Mouse (Mus musculus): ENCODE measurements around the gene Xrcc1. TPM values are rescaled to one million over a fixed set of nuclear protein-coding genes. Genes with fewer than 3 reads are reported as not detected.
"Not testable (repeated sequence)": the region's sequence is repeated elsewhere in the genome, so short reads cannot be mapped to it uniquely, and the experiment has no call there.

Xrcc1 gene
- polyA plus RNA-seq, 1 experiment = 52.3 TPM

DNA sequence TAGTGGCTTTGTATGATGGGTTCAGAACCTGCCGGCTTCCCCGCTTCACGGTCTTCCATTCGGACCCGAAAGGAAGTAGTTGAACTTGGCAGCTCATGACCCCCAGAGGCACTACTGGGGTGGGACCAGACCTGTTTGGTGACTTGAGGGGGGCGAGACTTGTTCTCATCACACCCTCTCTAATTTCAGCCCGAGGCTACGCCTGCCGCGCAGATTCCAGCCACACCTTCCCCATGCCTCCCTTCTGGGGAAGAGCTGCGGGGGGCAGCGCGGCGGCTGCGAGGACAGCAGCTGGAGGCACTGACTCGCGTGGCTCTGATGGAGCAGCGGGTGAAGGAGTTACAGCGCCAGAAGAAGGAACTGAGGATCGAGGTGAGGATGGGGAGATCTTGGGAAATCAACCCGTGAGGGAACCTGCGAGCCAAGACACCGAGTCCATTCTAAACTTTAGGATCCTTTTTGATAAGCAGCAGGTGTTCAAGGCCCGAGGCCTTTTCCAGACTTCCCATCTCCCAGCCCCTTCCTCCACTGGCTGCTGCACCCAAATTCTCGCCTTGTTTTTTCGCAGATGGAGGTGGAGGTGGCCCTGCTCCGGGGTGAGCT, 66.3 kb downstream of the Xrcc1 start:
- Histone ChIP-seq H3K36me3 (ENCODE audit: control insufficient read depth, insufficient read depth, low read length) (peaks cover 2% of the 10 kb centered on the region), H3K4me1 (ENCODE audit: control insufficient read depth, insufficient read depth, insufficient read length) (peaks cover 15% of the 10 kb centered on the region), H3K27ac (ENCODE audit: insufficient read depth, low read length) (no peak overlapping the region), H3K4me3 (ENCODE audit: extremely low read depth, insufficient read depth, insufficient read length) (peak overlapping the region; percentile 17; the same call in 1 of the 2 replicates), H3K27me3 (ENCODE audit: control insufficient read depth, insufficient read depth, low read length) (no peaks in the 10 kb centered on the region)
- WGBS = 35% methylated on average over 27 of the region's 27 CpGs
- TF ChIP-seq CTCF (IDR thresholded peaks at IDR 0.05; ENCODE audit: extremely low read depth, insufficient read depth, insufficient read length, insufficient replicate concordance) (no peak), POLR2A (IDR thresholded peaks at IDR 0.05; ENCODE audit: low read depth, low read length) (no peak)
- no peak for DNase-seq (ENCODE audit: low read depth in 1 of 2, low spot score in 2 of 2)

DNA sequence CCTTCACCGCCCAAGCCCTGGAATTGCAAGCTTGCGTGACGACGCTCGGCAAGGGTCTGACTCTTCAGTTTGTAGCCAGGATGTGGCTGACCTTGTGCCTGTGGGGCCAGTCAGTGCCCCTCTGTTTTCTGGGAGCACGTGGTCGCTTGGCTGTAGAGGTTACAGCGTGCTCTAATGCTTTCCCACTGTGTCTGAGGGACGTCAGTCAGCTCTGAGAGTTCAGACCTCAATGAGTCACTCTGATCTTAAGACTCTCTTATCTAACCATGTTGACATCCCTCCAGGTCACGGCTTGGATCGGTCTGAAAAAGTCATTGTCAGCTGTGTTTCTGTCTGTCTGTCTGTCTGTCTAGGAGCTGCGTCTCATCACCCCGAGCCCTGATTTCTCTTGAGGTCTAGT, 68.7 kb downstream of the Xrcc1 start:
- peaks cover 6% of the 10 kb centered on the region for H3K36me3 ChIP-seq (ENCODE audit: control insufficient read depth, insufficient read depth, low read length)
- no peak for TF ChIP-seq POLR2A (IDR thresholded peaks at IDR 0.05; ENCODE audit: low read depth, low read length)
- TF ChIP-seq CTCF (IDR thresholded peaks at IDR 0.05; ENCODE audit: extremely low read depth, insufficient read depth, insufficient read length, insufficient replicate concordance) = no peak
- H3K27ac ChIP-seq (ENCODE audit: insufficient read depth, low read length) = no peak overlapping the region
- no peaks in the 10 kb centered on the region for H3K27me3 ChIP-seq (ENCODE audit: control insufficient read depth, insufficient read depth, low read length)
- no peak for DNase-seq (ENCODE audit: low read depth in 1 of 2, low spot score in 2 of 2)
- H3K4me1 ChIP-seq (ENCODE audit: control insufficient read depth, insufficient read depth, insufficient read length) = peaks cover 27% of the 10 kb centered on the region
- H3K4me3 ChIP-seq (ENCODE audit: extremely low read depth, insufficient read depth, insufficient read length) = no peak overlapping the region
- 75% methylated on average over 13 of the region's 13 CpGs for WGBS

DNA sequence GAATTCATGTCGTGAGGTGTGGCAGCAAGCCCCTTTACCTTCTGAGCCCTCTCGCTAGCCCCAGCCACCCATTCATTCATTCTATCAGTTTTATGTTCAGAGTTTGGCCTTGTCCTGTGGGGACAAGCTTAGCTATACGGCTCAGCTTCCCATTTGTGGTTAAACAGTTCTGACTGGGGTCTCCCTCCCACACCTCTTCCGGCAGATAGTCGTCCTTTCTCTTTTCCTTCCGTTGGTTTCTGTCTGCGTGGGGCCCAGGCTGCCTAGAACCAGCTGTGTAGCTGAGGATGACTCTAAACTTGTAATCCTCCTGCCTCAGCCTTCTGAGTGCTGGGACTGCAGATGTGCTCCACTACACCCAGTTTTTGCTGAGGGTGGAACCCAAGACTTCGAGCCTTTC, 71.7 kb downstream of the Xrcc1 start:
- H3K4me3 ChIP-seq (ENCODE audit: extremely low read depth, insufficient read depth, insufficient read length) = no peak overlapping the region
- peaks cover 15% of the 10 kb centered on the region for H3K4me1 ChIP-seq (ENCODE audit: control insufficient read depth, insufficient read depth, insufficient read length)
- H3K36me3 ChIP-seq (ENCODE audit: control insufficient read depth, insufficient read depth, low read length) = peaks cover 19% of the 10 kb centered on the region
- WGBS = 14% methylated on average over 8 of the region's 8 CpGs
- DNase-seq (ENCODE audit: low read depth in 1 of 2, low spot score in 2 of 2) = no peak
- no peak for TF ChIP-seq POLR2A (IDR thresholded peaks at IDR 0.05; ENCODE audit: low read depth, low read length)
- H3K27ac ChIP-seq (ENCODE audit: insufficient read depth, low read length) = peak overlapping the region; percentile 41; the same call in 1 of the 2 replicates
- no peaks in the 10 kb centered on the region for H3K27me3 ChIP-seq (ENCODE audit: control insufficient read depth, insufficient read depth, low read length)

DNA sequence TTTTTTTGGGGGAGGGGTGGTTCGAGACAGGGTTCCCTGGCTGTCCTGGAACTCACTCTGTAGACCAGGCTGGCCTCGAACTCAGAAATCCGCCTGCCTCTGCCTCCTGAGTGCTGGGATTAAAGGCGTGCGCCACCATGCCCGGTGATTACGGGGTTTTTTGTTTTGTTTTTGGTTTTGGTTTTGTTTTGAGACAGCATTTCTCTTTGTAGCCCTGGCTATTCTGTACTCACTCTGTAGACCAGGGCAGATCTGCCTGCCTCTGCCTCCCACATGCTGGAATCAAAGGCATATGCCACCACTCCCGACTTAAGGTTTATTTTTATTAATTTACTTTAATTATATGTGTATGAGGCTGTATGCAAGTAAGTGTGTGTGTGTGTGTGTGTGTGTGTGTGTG, 72.3 kb downstream of the Xrcc1 start:
- DNase-seq (ENCODE audit: low read depth in 1 of 2, low spot score in 2 of 2); H3K27ac ChIP-seq (ENCODE audit: insufficient read depth, low read length); H3K27me3 ChIP-seq (ENCODE audit: control insufficient read depth, insufficient read depth, low read length); H3K4me3 ChIP-seq (ENCODE audit: extremely low read depth, insufficient read depth, insufficient read length): not testable (repeated sequence)
- Histone ChIP-seq H3K36me3 (ENCODE audit: control insufficient read depth, insufficient read depth, low read length) (peaks cover 21% of the 10 kb centered on the region), H3K4me1 (ENCODE audit: control insufficient read depth, insufficient read depth, insufficient read length) (peaks cover 14% of the 10 kb centered on the region; the same call in 1 of the 2 replicates)
- WGBS = 81% methylated on average over 8 of the region's 8 CpGs

DNA sequence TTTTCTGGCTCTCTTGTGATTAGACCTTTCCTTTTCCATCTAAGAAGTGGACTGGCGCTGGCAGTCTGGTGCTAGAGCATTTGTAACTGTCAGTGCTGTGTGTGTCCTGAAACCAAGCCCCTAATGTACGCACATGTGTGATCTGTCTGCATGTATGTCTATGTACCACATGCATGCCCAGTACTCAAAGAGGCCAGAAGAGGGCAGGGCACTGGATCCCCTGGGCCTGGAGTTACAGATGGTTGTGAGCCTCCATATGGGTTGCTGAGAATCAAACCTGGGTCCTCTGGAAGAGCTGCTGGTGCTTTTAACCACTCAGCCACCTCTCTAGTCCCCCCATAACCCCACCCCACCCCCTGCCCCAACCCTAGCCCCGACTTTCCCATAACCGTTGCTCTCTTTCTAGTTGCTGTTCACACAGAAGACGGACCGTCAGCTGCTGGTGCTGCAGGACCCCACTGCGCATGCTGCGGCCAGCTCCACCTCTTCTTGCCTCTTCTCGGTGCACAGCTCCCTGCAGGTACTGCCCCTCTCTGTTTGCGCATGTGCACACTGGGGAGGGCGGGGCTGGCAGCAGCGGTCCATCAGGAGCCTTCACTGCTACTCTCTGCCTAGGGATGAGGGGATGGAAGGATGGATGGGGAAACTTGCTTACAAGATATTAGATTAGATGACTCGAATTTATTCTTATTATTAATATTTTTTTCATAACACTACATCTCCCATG, 73.7 kb downstream of the Xrcc1 start:
- Histone ChIP-seq H3K4me3 (ENCODE audit: extremely low read depth, insufficient read depth, insufficient read length) (no peak overlapping the region), H3K27ac (ENCODE audit: insufficient read depth, low read length) (no peak overlapping the region), H3K36me3 (ENCODE audit: control insufficient read depth, insufficient read depth, low read length) (peaks cover 33% of the 10 kb centered on the region), H3K27me3 (ENCODE audit: control insufficient read depth, insufficient read depth, low read length) (no peaks in the 10 kb centered on the region), H3K4me1 (ENCODE audit: control insufficient read depth, insufficient read depth, insufficient read length) (peaks cover 14% of the 10 kb centered on the region; the same call in 1 of the 2 replicates)
- WGBS = 92% methylated on average over 13 of the region's 13 CpGs
- TF ChIP-seq POLR2A (IDR thresholded peaks at IDR 0.05; ENCODE audit: low read depth, low read length) (no peak), CTCF (IDR thresholded peaks at IDR 0.05; ENCODE audit: extremely low read depth, insufficient read depth, insufficient read length, insufficient replicate concordance) (no peak)
- no peak for DNase-seq (ENCODE audit: low read depth in 1 of 2, low spot score in 2 of 2)

DNA sequence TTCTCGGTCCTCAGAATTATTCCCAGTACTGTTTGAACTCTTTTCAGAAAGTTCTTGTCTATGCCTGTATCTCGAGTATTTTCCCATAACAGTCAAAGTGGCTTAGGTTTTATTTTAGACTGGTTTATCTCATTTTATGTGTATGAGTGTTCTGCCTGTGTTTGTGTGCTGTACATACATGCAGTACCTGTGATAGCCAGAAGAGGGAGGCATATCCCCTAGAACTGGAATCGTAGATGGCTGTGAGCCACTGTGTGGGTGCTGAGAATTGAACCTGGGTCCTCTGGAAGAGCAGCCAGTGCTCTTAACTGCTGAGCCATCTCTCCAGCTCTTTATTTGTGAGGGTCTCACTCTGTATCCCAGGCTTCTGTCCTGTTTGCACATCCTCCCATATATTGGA, 75.1 kb downstream of the Xrcc1 start:
- Histone ChIP-seq H3K27me3 (ENCODE audit: control insufficient read depth, insufficient read depth, low read length) (no peaks in the 10 kb centered on the region), H3K36me3 (ENCODE audit: control insufficient read depth, insufficient read depth, low read length) (peaks cover 34% of the 10 kb centered on the region), H3K4me1 (ENCODE audit: control insufficient read depth, insufficient read depth, insufficient read length) (peaks cover 14% of the 10 kb centered on the region; the same call in 1 of the 2 replicates), H3K4me3 (ENCODE audit: extremely low read depth, insufficient read depth, insufficient read length) (no peak overlapping the region), H3K27ac (ENCODE audit: insufficient read depth, low read length) (no peak overlapping the region)
- no peak for TF ChIP-seq POLR2A (IDR thresholded peaks at IDR 0.05; ENCODE audit: low read depth, low read length)
- TF ChIP-seq CTCF (IDR thresholded peaks at IDR 0.05; ENCODE audit: extremely low read depth, insufficient read depth, insufficient read length, insufficient replicate concordance) = no peak
- WGBS = 93% methylated on average over 3 of the region's 3 CpGs
- no peak for DNase-seq (ENCODE audit: low read depth in 1 of 2, low spot score in 2 of 2)

DNA sequence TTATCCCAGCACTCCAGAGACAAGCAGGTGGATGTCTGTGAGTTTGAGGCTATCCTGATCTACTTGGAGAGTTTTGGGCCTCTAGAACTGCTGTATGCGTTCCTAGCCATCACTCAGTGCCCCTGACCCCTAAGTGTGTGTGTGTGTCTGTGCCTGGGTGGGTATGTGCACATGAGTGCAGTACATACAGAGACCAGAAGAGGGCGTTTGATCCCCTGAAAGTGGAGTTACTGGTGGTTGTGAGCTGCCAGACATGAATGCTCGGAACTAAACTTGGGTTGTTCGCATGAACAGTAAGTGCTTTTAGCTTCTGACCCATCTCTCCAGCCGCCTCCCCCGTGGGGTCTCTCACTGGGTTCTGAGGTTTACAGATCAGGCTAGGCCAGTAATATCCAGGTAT, 76.9 kb downstream of the Xrcc1 start:
- no peak for DNase-seq (ENCODE audit: low read depth in 1 of 2, low spot score in 2 of 2)
- no peak for TF ChIP-seq POLR2A (IDR thresholded peaks at IDR 0.05; ENCODE audit: low read depth, low read length)
- no peak for TF ChIP-seq CTCF (IDR thresholded peaks at IDR 0.05; ENCODE audit: extremely low read depth, insufficient read depth, insufficient read length, insufficient replicate concordance)
- Histone ChIP-seq H3K36me3 (ENCODE audit: control insufficient read depth, insufficient read depth, low read length) (peaks cover 37% of the 10 kb centered on the region), H3K27ac (ENCODE audit: insufficient read depth, low read length) (no peak overlapping the region), H3K4me3 (ENCODE audit: extremely low read depth, insufficient read depth, insufficient read length) (no peak overlapping the region), H3K27me3 (ENCODE audit: control insufficient read depth, insufficient read depth, low read length) (no peaks in the 10 kb centered on the region), H3K4me1 (ENCODE audit: control insufficient read depth, insufficient read depth, insufficient read length) (peaks cover 10% of the 10 kb centered on the region; the same call in 1 of the 2 replicates)
- WGBS = 92% methylated on average over 6 of the region's 6 CpGs

Other genes starting within 250 kb of the Xrcc1 start
- 3.1 and 4.7 TPM in 2 replicates for gene Zfp61, start 245.1 kb upstream of the Xrcc1 start, polyA plus RNA-seq (2012; rRNA removed)
- gene Zfp94, start 229.6 kb upstream of the Xrcc1 start, polyA plus RNA-seq (2012; rRNA removed) = 6.5 and 8.2 TPM in 2 replicates
- 0.18 and 0.26 TPM in 2 replicates for gene Tescl, start 212.4 kb upstream of the Xrcc1 start, polyA plus RNA-seq (2012; rRNA removed)
- not detected in 2 replicates for gene Lypd5, start 197.1 kb upstream of the Xrcc1 start, polyA plus RNA-seq (2012; rRNA removed)
- 102 and 133 TPM in 2 replicates for gene Kcnn4, start 176.0 kb upstream of the Xrcc1 start, polyA plus RNA-seq (2012; rRNA removed)
- gene Smg9, start 146.7 kb upstream of the Xrcc1 start, polyA plus RNA-seq (2012; rRNA removed) = 55.7 and 83.3 TPM in 2 replicates
- gene Irgc1, start 94.0 kb upstream of the Xrcc1 start, polyA plus RNA-seq (2012; rRNA removed) = 6.5 and 19.9 TPM in 2 replicates
- 51.2 and 58.6 TPM in 2 replicates for gene Plaur, start 83.8 kb upstream of the Xrcc1 start, polyA plus RNA-seq (2012; rRNA removed)
- 33.1 and 34.5 TPM in 2 replicates for gene Cadm4, start 64.3 kb upstream of the Xrcc1 start, polyA plus RNA-seq (2012; rRNA removed)
- 4.0 and 5.9 TPM in 2 replicates for gene Zfp428, start 39.3 kb upstream of the Xrcc1 start, polyA plus RNA-seq (2012; rRNA removed)
- not detected in 2 replicates for gene AC161166.1, start 33.8 kb upstream of the Xrcc1 start, polyA plus RNA-seq (2012; rRNA removed)
- gene Irgq, start 15.6 kb upstream of the Xrcc1 start, polyA plus RNA-seq (2012; rRNA removed) = 11.2 and 13.1 TPM in 2 replicates
- 0.23 and 0.36 TPM in 2 replicates for gene Pinlyp, start 171 bp upstream of the Xrcc1 start, polyA plus RNA-seq (2012; rRNA removed)
- 23.2 and 27.3 TPM in 2 replicates for gene Ethe1, start 41.3 kb downstream of the Xrcc1 start, polyA plus RNA-seq (2012; rRNA removed)
- 0.29 and 0.61 TPM in 2 replicates for gene Zfp575, start 41.4 kb downstream of the Xrcc1 start, polyA plus RNA-seq (2012; rRNA removed)
- 5.2 and 7.6 TPM in 2 replicates for gene Phldb3, start 64.5 kb downstream of the Xrcc1 start, polyA plus RNA-seq (2012; rRNA removed)
- gene Lypd3, start 90.3 kb downstream of the Xrcc1 start, polyA plus RNA-seq (2012; rRNA removed) = not detected in 2 replicates
- not detected in 2 replicates for gene Tex101, start 130.4 kb downstream of the Xrcc1 start, polyA plus RNA-seq (2012; rRNA removed)
- not detected in 2 replicates for gene BC049730, start 163.0 kb downstream of the Xrcc1 start, polyA plus RNA-seq (2012; rRNA removed)
- not detected in 2 replicates for gene Gm4763, start 180.6 kb downstream of the Xrcc1 start, polyA plus RNA-seq (2012; rRNA removed)
- gene Cd177, start 214.0 kb downstream of the Xrcc1 start, polyA plus RNA-seq (2012; rRNA removed) = 6.9 and 8.8 TPM in 2 replicates
- gene Ceacam10, start 230.9 kb downstream of the Xrcc1 start, polyA plus RNA-seq (2012; rRNA removed) = 0.41 and 0.49 TPM in 2 replicates

Data from spleen, adult 2 months (tissue).